Comparison of ENCODE assay signal across 10 mouse cellular contexts in genomic region chr7:3875032-3875431, GRCm38 (mm10). TPM values are rescaled to one million over a fixed set of nuclear protein-coding genes. Genes with fewer than 3 reads are reported as not detected.
"Had no signal": no experiment of that assay in that cellular context is flagged by ENCODE, and none has a peak within 500 bp of the region (broad histone marks: within the 10 kb centered on the region; RNA-seq: fewer than 3 reads in every experiment).

No protein-coding gene starts in this region.

RNA-seq across cellular contexts. Expression of gene Gm14548, which starts 22.9 kb away (rescaled TPM):
- total RNA-seq: left cerebral cortex, adult 18-20 months; left cerebral cortex, adult 2 months; left cerebral cortex, adult 8-10 months; left cerebral cortex, postnatal 10 days; left cerebral cortex, postnatal 14 days; left cerebral cortex, postnatal 25 days; left cerebral cortex, postnatal 36 days; left cerebral cortex, postnatal 4 days; megakaryocyte-erythroid progenitor cell, adult 5-6 weeks; midbrain, postnatal 0 days had no signal

RNA-seq across cellular contexts. Expression of gene Pira2, which starts 30.2 kb away (rescaled TPM):
- total RNA-seq: left cerebral cortex, adult 2 months; left cerebral cortex, adult 8-10 months; left cerebral cortex, postnatal 10 days; left cerebral cortex, postnatal 14 days; left cerebral cortex, postnatal 25 days; left cerebral cortex, postnatal 36 days; left cerebral cortex, postnatal 4 days; megakaryocyte-erythroid progenitor cell, adult 5-6 weeks; midbrain, postnatal 0 days had no signal

RNA-seq across cellular contexts. Expression of gene Lilra6, which starts 40.3 kb away (rescaled TPM):
- total RNA-seq: left cerebral cortex, adult 2 months; left cerebral cortex, postnatal 10 days; left cerebral cortex, postnatal 14 days; left cerebral cortex, postnatal 25 days; left cerebral cortex, postnatal 36 days; left cerebral cortex, postnatal 4 days; megakaryocyte-erythroid progenitor cell, adult 5-6 weeks; midbrain, postnatal 0 days had no signal

RNA-seq across cellular contexts. Expression of gene Gm15448, which starts 49.5 kb away (rescaled TPM):
- total RNA-seq: left cerebral cortex, adult 18-20 months; left cerebral cortex, adult 2 months; left cerebral cortex, adult 8-10 months; left cerebral cortex, postnatal 10 days; left cerebral cortex, postnatal 14 days; left cerebral cortex, postnatal 25 days; left cerebral cortex, postnatal 36 days; left cerebral cortex, postnatal 4 days; megakaryocyte-erythroid progenitor cell, adult 5-6 weeks; midbrain, postnatal 0 days had no signal
